Mouse (Mus musculus) intestine, embryonic 15.5 days (tissue): Measurements from ENCODE around the gene Grwd1. TPM values are rescaled to one million over a fixed set of nuclear protein-coding genes. Genes with fewer than 3 reads are reported as not detected.
A peak's percentile ranks its signal among the peaks of the same experiment; 100 is the strongest.
"Not testable (repeated sequence)": the region's sequence is repeated elsewhere in the genome, so short reads cannot be mapped to it uniquely, and the experiment has no call there.

ENCODE experiments used
- ATAC-seq: fragments of 200-750 bp; cut with Nextera tagmentation; 2 replicates; pipeline ENCODE4 v1.8.0; 2017; ENCODE audit warnings: moderate TSS enrichment, moderate library complexity
- H3K27ac ChIP-seq: fragments of 300-500 bp; sonication (generic); 2 replicates; pipeline ENCODE4 v1.5.1; 2015; ENCODE audit warnings: mild to moderate bottlenecking, inconsistent platforms
- H3K27me3 ChIP-seq: fragments of 300-500 bp; sonication (generic); replicated peaks from 2 replicates; pipeline ENCODE4 v1.6.1; 2015; ENCODE audit warnings: inconsistent platforms
- H3K36me3 ChIP-seq: fragments of 300-500 bp; sonication (generic); 2 replicates; pipeline ENCODE4 v1.6.1; 2015; ENCODE audit warnings: inconsistent platforms
- H3K4me1 ChIP-seq: fragments of 300-500 bp; sonication (generic); replicated peaks from 2 replicates; pipeline ENCODE4 v1.6.1; 2015; ENCODE audit warnings: inconsistent platforms
- H3K4me2 ChIP-seq: fragments of 300-500 bp; sonication (generic); replicated peaks from 2 replicates; pipeline ENCODE4 v1.6.1; 2015; ENCODE audit warnings: mild to moderate bottlenecking, inconsistent platforms
- H3K4me3 ChIP-seq: fragments of 300-500 bp; sonication (generic); replicated peaks from 2 replicates; pipeline ENCODE4 v1.5.1; 2015; ENCODE audit warnings: inconsistent platforms
- H3K9ac ChIP-seq: fragments of 300-500 bp; sonication (generic); 2 replicates; pipeline ENCODE4 v1.6.1; 2015; ENCODE audit warnings: inconsistent platforms
- H3K9me3 ChIP-seq: fragments of 300-500 bp; sonication (generic); 2 replicates; pipeline ENCODE4 v1.6.1; 2016; ENCODE audit warnings: inconsistent platforms
- WGBS: fragments of 180-500 bp; shearing (Covaris S2); methylation state at CpG from one replicate; pipeline ENCODE4 v1.1.7; 2015; 5-methylcytosine and 5-hydroxymethylcytosine counted together
- polyA plus RNA-seq: library from polyadenylated mRNA; unstranded; fragments of >200 nt; fragmentation: Nextera tagmentation; extraction: Ambion mirVana; gene quantifications from 2 replicates; pipeline ENCODE4 v1.2.1, GENCODE M21; 2015

Gene Grwd1
- 67.1 and 71.3 TPM in 2 replicates for polyA plus RNA-seq

DNA sequence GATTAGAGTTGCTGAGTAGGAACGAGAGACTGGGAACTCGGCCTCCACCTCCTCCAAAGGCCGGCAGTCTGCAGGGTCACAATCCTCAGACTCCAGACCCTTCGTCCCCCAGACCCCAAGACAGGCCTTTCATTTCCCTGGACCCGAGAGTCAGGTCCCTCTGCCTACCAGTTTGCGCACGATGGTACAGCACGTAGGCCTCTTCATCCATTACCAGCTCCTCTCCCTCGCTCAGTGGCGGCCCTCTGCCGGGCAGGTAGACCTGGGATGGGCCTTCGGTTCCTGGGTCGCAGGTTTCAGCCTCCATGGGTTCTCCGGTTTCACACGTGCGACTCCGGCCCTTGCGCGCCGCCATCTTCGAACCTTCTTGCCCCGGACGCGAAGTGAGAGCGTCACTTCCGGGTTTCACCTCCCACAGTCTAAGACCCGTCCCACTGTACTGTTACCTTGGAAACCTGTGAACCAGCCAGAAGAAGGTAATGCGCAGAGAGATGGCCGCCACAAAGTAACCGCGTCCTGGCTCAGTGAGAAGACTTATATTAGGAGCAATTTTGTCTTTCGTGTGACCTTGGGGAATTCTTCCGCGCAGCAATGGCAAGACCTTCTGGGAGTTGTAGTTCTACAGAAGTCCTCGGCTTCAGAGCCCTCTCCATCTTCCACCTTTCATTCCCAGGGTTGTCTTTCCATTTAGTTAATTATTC lies at the start of gene Grwd1:
Grwd1 (minus strand) TSS at position 518 of the 701 bp plus-strand sequence.
- ATAC-seq: peak; percentile 91
- H3K9me3 ChIP-seq: no peaks in the 10 kb centered on the region
- H3K36me3 ChIP-seq: peaks cover 27% of the 10 kb centered on the region
- H3K4me2 ChIP-seq: peak within 1 kb of the TSS; percentile 67
- peak within 1 kb of the TSS; percentile 80 for H3K4me3 ChIP-seq
- peak within 1 kb of the TSS; percentile 63 for H3K9ac ChIP-seq
- under 1% methylated on average over 35 of the region's 35 CpGs for WGBS
- peaks cover 42% of the 10 kb centered on the region for H3K27me3 ChIP-seq
- H3K27ac ChIP-seq: peak within 1 kb of the TSS; percentile 18; the same call in 1 of the 2 replicates
- H3K4me1 ChIP-seq: peaks cover 26% of the 10 kb centered on the region

DNA sequence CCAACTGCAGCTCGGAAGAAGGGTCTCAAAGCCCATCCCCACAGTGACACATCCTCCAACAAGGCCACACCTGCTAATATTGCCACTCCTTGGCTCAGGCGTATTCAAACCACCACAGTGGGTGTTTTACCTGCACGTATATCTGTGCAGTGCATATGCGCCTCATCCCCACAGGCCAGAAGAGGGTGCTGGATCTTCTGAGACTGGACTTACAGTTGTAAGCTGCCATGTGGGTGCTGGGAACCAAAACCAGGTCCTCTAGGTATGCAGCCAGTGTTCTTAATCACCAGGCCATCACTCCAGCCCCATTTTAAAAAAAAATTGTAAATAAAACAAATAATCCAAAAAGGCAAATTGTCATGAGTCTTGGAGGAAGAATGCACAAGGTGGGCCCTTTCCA lies 49.8 kb upstream of the Grwd1 start:
- H3K36me3 ChIP-seq: peaks cover 69% of the 10 kb centered on the region
- WGBS: 96% methylated on average over 4 of the region's 4 CpGs
- no peak overlapping the region for H3K27ac ChIP-seq
- H3K4me3 ChIP-seq: no peak overlapping the region
- H3K9ac ChIP-seq: no peak overlapping the region
- H3K4me2 ChIP-seq: no peak overlapping the region
- no peaks in the 10 kb centered on the region for H3K4me1 ChIP-seq
- no peaks in the 10 kb centered on the region for H3K27me3 ChIP-seq
- H3K9me3 ChIP-seq: no peaks in the 10 kb centered on the region
- ATAC-seq: no peak

DNA sequence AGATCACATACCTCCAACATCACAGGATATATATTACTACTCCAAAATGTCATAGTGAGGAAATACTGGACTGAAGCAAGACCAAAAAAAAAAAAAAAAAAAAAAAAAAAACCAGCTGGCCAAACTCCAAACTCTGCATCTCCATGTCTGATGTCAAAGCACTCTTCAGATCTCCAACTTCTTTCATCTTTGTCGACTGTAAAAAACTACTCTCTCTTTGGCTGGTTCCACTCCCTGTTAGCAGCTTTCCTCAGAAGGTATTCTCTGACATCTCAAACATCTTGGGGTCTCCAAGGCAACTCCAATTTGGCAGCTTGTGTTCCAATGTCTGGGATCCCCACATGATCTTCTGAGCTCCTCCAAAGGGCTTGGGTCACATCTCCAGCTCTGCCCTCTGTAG lies 47.5 kb upstream of the Grwd1 start, which contains the start of gene Grin2d:
Grin2d (minus strand) TSS at position 101 of the 400 bp plus-strand sequence.
- 95% methylated on average over 1 of the region's 1 CpGs for WGBS
- not testable (repeated sequence) for H3K27me3 ChIP-seq, H3K4me2 ChIP-seq, H3K9me3 ChIP-seq, ATAC-seq, H3K9ac ChIP-seq, H3K4me3 ChIP-seq, H3K27ac ChIP-seq
- H3K4me1 ChIP-seq: peaks cover 16% of the 10 kb centered on the region
- peaks cover 58% of the 10 kb centered on the region for H3K36me3 ChIP-seq

DNA sequence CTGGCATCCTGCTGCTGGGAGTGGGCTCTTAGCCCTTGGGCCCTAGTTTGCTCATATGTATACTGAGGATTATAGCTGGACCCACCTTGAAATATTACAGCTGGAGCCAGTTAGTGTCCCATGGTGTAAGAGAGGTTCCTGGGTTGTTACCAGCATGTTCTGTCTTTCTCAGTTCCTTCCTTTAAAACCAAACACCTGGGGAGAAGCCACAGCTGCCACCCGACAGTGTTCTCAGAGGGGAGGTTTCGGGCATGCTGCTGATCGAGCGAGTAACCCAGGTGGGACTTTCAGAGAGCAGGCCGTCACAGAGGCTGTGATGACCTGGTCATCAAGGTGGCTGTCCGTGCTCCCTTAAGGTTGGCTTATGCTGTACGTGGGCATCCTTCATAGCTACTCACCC lies 46.2 kb upstream of the Grwd1 start:
- Histone ChIP-seq H3K9me3 (no peaks in the 10 kb centered on the region), H3K27me3 (no peaks in the 10 kb centered on the region), H3K4me3 (no peak overlapping the region), H3K27ac (no peak overlapping the region), H3K9ac (no peak overlapping the region), H3K4me1 (peaks cover 16% of the 10 kb centered on the region), H3K4me2 (no peak overlapping the region), H3K36me3 (peaks cover 46% of the 10 kb centered on the region)
- no peak for ATAC-seq
- 91% methylated on average over 7 of the region's 7 CpGs for WGBS

DNA sequence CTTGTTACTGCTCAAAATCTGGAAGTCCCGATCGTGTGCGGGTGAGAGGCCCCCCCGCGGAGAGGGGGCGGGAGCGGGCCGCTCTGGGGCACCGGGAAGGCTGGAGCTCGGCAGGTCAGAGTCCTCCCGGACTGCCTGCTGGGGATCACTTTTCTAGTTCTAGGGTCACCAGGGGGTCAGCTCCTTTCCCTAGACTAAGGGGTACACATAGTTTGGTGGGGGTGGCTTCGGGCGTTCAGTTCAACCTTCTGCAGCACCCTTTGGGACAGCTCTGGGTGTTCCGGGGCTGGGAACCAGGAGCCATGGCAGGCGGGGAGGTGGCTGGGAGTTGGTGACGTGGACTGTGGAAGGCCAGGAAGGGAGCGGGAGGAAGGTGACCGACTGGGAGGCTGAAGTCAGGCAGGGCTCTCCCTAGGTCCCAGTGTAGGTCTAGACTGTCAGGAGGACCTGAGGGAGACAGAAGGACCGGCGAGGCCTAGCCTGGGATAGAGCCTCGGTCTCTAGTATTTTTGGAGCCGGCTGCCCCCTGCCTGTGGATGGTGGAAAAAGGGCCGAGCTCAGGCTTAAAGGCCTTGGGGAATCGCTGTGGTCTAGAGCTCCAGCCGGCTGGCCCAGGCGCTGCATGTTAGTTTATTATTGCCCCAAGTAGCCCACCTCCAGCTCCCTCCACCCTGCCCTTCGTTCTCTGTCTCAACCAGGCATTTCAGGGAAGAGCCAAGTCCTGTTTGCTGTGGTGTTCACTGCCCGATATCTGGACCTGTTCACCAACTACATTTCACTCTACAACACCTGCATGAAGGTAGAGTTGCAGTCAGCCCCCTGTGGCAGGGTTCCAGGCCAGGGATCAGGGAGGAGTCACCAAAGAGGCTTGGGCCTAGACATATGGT lies 42.6 kb upstream of the Grwd1 start:
- H3K9ac ChIP-seq: peak overlapping the region; percentile 96
- no peaks in the 10 kb centered on the region for H3K9me3 ChIP-seq
- peak overlapping the region; percentile 64 for H3K4me2 ChIP-seq
- peak overlapping the region; percentile 93 for H3K27ac ChIP-seq
- 2% methylated on average over 28 of the region's 28 CpGs for WGBS
- H3K4me3 ChIP-seq: peak overlapping the region; percentile 80
- H3K4me1 ChIP-seq: peaks cover 38% of the 10 kb centered on the region
- peaks cover 25% of the 10 kb centered on the region for H3K27me3 ChIP-seq
- peak; percentile 59 for ATAC-seq
- H3K36me3 ChIP-seq: peaks cover 21% of the 10 kb centered on the region

DNA sequence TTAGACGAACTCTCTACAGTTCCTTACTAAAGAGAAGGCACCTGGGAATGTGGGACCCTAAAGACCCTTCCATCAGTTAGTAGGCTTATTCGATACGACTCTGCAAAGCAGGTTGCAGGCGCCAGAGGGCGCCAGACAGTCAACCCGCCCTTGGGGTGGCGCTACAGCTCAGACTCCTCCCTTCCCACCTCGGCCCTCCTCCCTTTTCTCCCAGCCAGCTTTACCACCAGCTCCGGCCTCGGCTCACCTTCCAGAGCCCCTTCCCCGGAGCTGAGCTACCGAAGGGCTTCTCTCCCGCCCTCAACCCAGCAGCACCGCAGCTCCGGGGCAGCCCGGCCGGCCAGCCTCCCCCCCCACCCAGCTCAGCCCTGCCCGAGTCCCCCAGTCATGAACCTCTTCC lies 41.9 kb upstream of the Grwd1 start, which contains the start of gene Kdelr1:
Kdelr1 (plus strand) TSS at position 149 of the 400 bp plus-strand sequence.
- Histone ChIP-seq H3K36me3 (peaks cover 19% of the 10 kb centered on the region), H3K4me1 (peaks cover 44% of the 10 kb centered on the region), H3K27ac (peak within 1 kb of the TSS; percentile 93), H3K27me3 (peaks cover 25% of the 10 kb centered on the region), H3K4me2 (peak within 1 kb of the TSS; percentile 64), H3K4me3 (peak within 1 kb of the TSS; percentile 80), H3K9ac (peak within 1 kb of the TSS; percentile 96), H3K9me3 (no peaks in the 10 kb centered on the region)
- 1% methylated on average over 18 of the region's 18 CpGs for WGBS
- peak; percentile 80 for ATAC-seq

DNA sequence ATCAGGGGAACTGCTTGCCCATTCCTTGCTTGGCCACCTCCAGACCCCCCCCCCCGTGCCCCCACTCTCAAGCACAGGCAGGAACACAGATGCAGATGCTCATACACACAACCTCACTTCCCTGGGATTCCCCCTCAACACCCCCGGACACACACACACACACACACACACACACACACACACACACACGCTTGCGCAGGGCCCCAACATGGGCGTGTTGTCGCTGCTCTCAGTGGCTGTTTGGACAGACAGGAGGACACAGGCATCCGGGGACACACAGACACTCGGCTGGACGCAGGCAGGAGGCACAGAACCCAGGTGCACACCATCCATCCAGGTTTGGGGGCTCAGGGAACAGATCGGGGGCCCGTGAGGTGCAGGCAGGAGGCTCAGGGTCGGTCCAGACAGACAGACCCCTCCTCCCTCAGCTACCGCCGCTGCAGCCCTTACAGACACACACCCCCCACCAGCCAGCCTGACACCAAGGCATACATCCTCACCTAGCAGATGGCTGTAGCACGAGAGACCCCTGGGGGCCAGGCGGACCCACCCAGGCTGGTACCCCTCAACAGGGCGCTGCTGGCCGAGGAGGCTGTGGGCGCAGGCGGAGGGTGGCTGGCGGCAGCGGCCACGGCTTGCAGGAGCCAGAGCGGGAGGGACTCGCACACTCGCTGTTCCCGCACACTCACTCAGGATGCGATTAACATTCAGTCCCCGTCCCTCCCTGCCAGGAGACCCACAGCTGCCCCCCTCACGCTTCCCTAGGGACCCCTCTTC lies 39.7 kb upstream of the Grwd1 start:
- no peak overlapping the region for H3K27ac ChIP-seq
- no peak for ATAC-seq
- no peaks in the 10 kb centered on the region for H3K9me3 ChIP-seq
- peaks cover 51% of the 10 kb centered on the region for H3K4me1 ChIP-seq
- 2% methylated on average over 30 of the region's 30 CpGs for WGBS
- peak overlapping the region; percentile 60 for H3K4me2 ChIP-seq
- peak overlapping the region; percentile 20; the same call in 1 of the 2 replicates for H3K9ac ChIP-seq
- peaks cover 5% of the 10 kb centered on the region for H3K36me3 ChIP-seq
- peak overlapping the region; percentile 24 for H3K4me3 ChIP-seq
- peaks cover 28% of the 10 kb centered on the region for H3K27me3 ChIP-seq

- H3K27ac ChIP-seq: no peak overlapping the region
- peaks cover 3% of the 10 kb centered on the region; the same call in 1 of the 2 replicates for H3K36me3 ChIP-seq
- peak overlapping the region; percentile 60 for H3K4me2 ChIP-seq
- H3K4me3 ChIP-seq: peak overlapping the region; percentile 24
- no peak for ATAC-seq
- peak overlapping the region; percentile 4; the same call in 1 of the 2 replicates for H3K9ac ChIP-seq
- H3K27me3 ChIP-seq: peaks cover 28% of the 10 kb centered on the region
- no peaks in the 10 kb centered on the region for H3K9me3 ChIP-seq
- WGBS: 8% methylated on average over 14 of the region's 14 CpGs
- peaks cover 47% of the 10 kb centered on the region for H3K4me1 ChIP-seq
Observed at GRCm38 (mm10) chr7:45869787-45870186, 39.0 kb upstream of the Grwd1 start.

DNA sequence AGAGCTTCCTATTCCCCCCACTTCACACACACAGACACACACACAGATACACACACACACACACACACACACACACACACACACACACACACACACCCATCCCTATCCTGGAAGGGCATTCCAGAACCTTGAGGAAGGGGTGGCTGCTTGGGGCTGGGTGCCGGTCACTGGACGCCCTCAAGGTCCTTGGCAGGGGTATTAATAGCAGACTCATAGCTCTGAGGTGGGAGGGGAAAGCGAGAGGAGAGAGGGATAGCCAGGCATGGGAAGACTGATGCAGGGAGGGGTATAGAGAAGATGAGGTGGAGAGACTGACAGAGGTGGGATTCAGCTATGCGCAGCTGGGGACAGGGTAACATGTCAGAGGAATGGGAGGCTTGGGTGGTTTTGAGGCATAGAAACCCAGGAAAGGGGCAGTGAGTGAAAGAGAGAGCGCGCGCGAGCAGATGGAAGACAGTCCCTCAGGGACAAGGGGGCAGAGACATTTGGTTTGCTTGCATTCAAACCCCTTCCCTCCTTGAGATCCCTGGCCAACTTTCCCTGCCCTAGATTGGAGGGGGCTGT lies 38.4 kb upstream of the Grwd1 start:
- ATAC-seq: no peak
- peak overlapping the region; percentile 24 for H3K4me3 ChIP-seq
- H3K4me1 ChIP-seq: peaks cover 41% of the 10 kb centered on the region
- peak overlapping the region; percentile 4; the same call in 1 of the 2 replicates for H3K9ac ChIP-seq
- no peaks in the 10 kb centered on the region for H3K9me3 ChIP-seq
- H3K4me2 ChIP-seq: peak overlapping the region; percentile 60
- WGBS: 18% methylated on average over 8 of the region's 8 CpGs
- no peak overlapping the region for H3K27ac ChIP-seq
- no peaks in the 10 kb centered on the region for H3K36me3 ChIP-seq
- peaks cover 28% of the 10 kb centered on the region for H3K27me3 ChIP-seq

GRCm38 (mm10) chr7:45867871-45868270 lies 37.1 kb upstream of the Grwd1 start:
- H3K9me3 ChIP-seq: no peaks in the 10 kb centered on the region
- H3K4me3 ChIP-seq: no peak overlapping the region
- no peaks in the 10 kb centered on the region for H3K36me3 ChIP-seq
- WGBS: 27% methylated on average over 2 of the region's 2 CpGs
- no peak for ATAC-seq
- H3K27ac ChIP-seq: no peak overlapping the region
- H3K4me2 ChIP-seq: peak overlapping the region; percentile 37
- peaks cover 28% of the 10 kb centered on the region for H3K27me3 ChIP-seq
- H3K4me1 ChIP-seq: peaks cover 35% of the 10 kb centered on the region
- no peak overlapping the region for H3K9ac ChIP-seq
